Mouse (Mus musculus): ENCODE measurements around the gene Zswim3. TPM values are rescaled to one million over a fixed set of nuclear protein-coding genes. Genes with fewer than 3 reads are reported as not detected.
A peak's percentile ranks its signal among the peaks of the same experiment; 100 is the strongest.

Gene Zswim3
- total RNA-seq, 1 experiment = 7.0 TPM

GRCm38 (mm10) chr2:164781876-164782275 is 23.0 kb upstream of the Zswim3 start:
- H3K4me1 ChIP-seq (ENCODE audit: control insufficient read depth in 2 of 2, insufficient read depth in 2 of 2, low read length in 2 of 2, poor library complexity in 1 of 2) = peaks cover 0 to 11% of the 10 kb centered on the region in 2 experiments; a peak in 2 of 4 replicates
- H3K36me3 ChIP-seq (ENCODE audit: control insufficient read depth, insufficient read depth, low read length, poor library complexity, severe bottlenecking) = no peaks in the 10 kb centered on the region
- H3K9me3 ChIP-seq (ENCODE audit: control insufficient read depth, insufficient read depth, low read depth, low read length) = no peaks in the 10 kb centered on the region
- DNase-seq (ENCODE audit: low read depth, low spot score) = no peak
- in situ Hi-C loops (cut with MboI; ENCODE audit: low sequenced_read_pairs in 2 of 2, unreplicated experiment in 2 of 2) = no loop called here
- no peak overlapping the region for H3K9ac ChIP-seq (ENCODE audit: insufficient read depth, low read depth, low read length, poor library complexity, severe bottlenecking)
- TF ChIP-seq ZC3H11A (IDR thresholded peaks at IDR 0.05; ENCODE audit: borderline replicate concordance, low read depth, low read length) = no peak
- TF ChIP-seq CHD2 (IDR thresholded peaks at IDR 0.05; ENCODE audit: low read depth, low read length) = no peak
- TF ChIP-seq ZNF384 (IDR thresholded peaks at IDR 0.05; ENCODE audit: low read depth, low read length) = no peak
- TF ChIP-seq HCFC1 (IDR thresholded peaks at IDR 0.05; ENCODE audit: borderline replicate concordance, insufficient read depth, low read length) = no peak
- TF ChIP-seq MAFK (IDR thresholded peaks at IDR 0.05; ENCODE audit: insufficient read depth, low read depth, low read length) = no peak
- H3K27ac ChIP-seq (ENCODE audit: insufficient read depth, low read depth, low read length, poor library complexity, severe bottlenecking) = no peak overlapping the region
- H3K4me3 ChIP-seq (ENCODE audit: insufficient read depth in 1 of 2, low read depth in 1 of 2, low read length in 2 of 2, poor library complexity in 1 of 2, severe bottlenecking in 1 of 2) = no peak overlapping the region

- peaks cover 4 to 19% of the 10 kb centered on the region in 2 experiments for H3K4me1 ChIP-seq (ENCODE audit: control insufficient read depth in 2 of 2, insufficient read depth in 2 of 2, low read length in 2 of 2, poor library complexity in 1 of 2)
- H3K27ac ChIP-seq (ENCODE audit: insufficient read depth, low read depth, low read length, poor library complexity, severe bottlenecking) = no peak overlapping the region
- DNase-seq (ENCODE audit: low read depth, low spot score) = no peak
- no peak overlapping the region for H3K9ac ChIP-seq (ENCODE audit: insufficient read depth, low read depth, low read length, poor library complexity, severe bottlenecking)
- H3K36me3 ChIP-seq (ENCODE audit: control insufficient read depth, insufficient read depth, low read length, poor library complexity, severe bottlenecking) = no peaks in the 10 kb centered on the region; the same call in 1 of the 2 replicates
- in situ Hi-C loops (cut with MboI; ENCODE audit: low sequenced_read_pairs in 2 of 2, unreplicated experiment in 2 of 2) = no loop called here
- H3K9me3 ChIP-seq (ENCODE audit: control insufficient read depth, insufficient read depth, low read depth, low read length) = no peaks in the 10 kb centered on the region
- no peak for TF ChIP-seq MAFK (IDR thresholded peaks at IDR 0.05; ENCODE audit: insufficient read depth, low read depth, low read length)
- TF ChIP-seq CHD2 (IDR thresholded peaks at IDR 0.05; ENCODE audit: low read depth, low read length) = no peak
- no peak for TF ChIP-seq ZNF384 (IDR thresholded peaks at IDR 0.05; ENCODE audit: low read depth, low read length)
- no peak for TF ChIP-seq HCFC1 (IDR thresholded peaks at IDR 0.05; ENCODE audit: borderline replicate concordance, insufficient read depth, low read length)
- TF ChIP-seq ZC3H11A (IDR thresholded peaks at IDR 0.05; ENCODE audit: borderline replicate concordance, low read depth, low read length) = no peak
- no peak overlapping the region for H3K4me3 ChIP-seq (ENCODE audit: insufficient read depth in 1 of 2, low read depth in 1 of 2, low read length in 2 of 2, poor library complexity in 1 of 2, severe bottlenecking in 1 of 2)
These were observed 20.8 kb upstream of the Zswim3 start for GRCm38 (mm10) chr2:164783926-164784581.

GRCm38 (mm10) chr2:164784869-164785420 is 20.0 kb upstream of the Zswim3 start:
- peaks cover 5 to 21% of the 10 kb centered on the region in 2 experiments for H3K4me1 ChIP-seq (ENCODE audit: control insufficient read depth in 2 of 2, insufficient read depth in 2 of 2, low read length in 2 of 2, poor library complexity in 1 of 2)
- no peak overlapping the region for H3K27ac ChIP-seq (ENCODE audit: insufficient read depth, low read depth, low read length, poor library complexity, severe bottlenecking)
- H3K4me3 ChIP-seq (ENCODE audit: insufficient read depth in 1 of 2, low read depth in 1 of 2, low read length in 2 of 2, poor library complexity in 1 of 2, severe bottlenecking in 1 of 2) = peak overlapping the region; percentile 74 to 90; a peak in 3 of 4 replicates
- H3K9ac ChIP-seq (ENCODE audit: insufficient read depth, low read depth, low read length, poor library complexity, severe bottlenecking) = no peak overlapping the region
- TF ChIP-seq CHD2 (IDR thresholded peaks at IDR 0.05; ENCODE audit: low read depth, low read length) (no peak), HCFC1 (IDR thresholded peaks at IDR 0.05; ENCODE audit: borderline replicate concordance, insufficient read depth, low read length) (no peak), ZNF384 (IDR thresholded peaks at IDR 0.05; ENCODE audit: low read depth, low read length) (no peak), MAFK (IDR thresholded peaks at IDR 0.05; ENCODE audit: insufficient read depth, low read depth, low read length) (no peak), ZC3H11A (IDR thresholded peaks at IDR 0.05; ENCODE audit: borderline replicate concordance, low read depth, low read length) (no peak)
- no peaks in the 10 kb centered on the region; the same call in 1 of the 2 replicates for H3K36me3 ChIP-seq (ENCODE audit: control insufficient read depth, insufficient read depth, low read length, poor library complexity, severe bottlenecking)
- in situ Hi-C loops (cut with MboI; ENCODE audit: low sequenced_read_pairs in 2 of 2, unreplicated experiment in 2 of 2) = no loop called here
- H3K9me3 ChIP-seq (ENCODE audit: control insufficient read depth, insufficient read depth, low read depth, low read length) = no peaks in the 10 kb centered on the region
- no peak for DNase-seq (ENCODE audit: low read depth, low spot score)

GRCm38 (mm10) chr2:164785481-164786387 is 19.2 kb upstream of the Zswim3 start, which contains the start of gene Snx21:
Gene Snx21 (plus strand): TSS chr2:164785823.
- no peak within 1 kb of the TSS for H3K27ac ChIP-seq (ENCODE audit: insufficient read depth, low read depth, low read length, poor library complexity, severe bottlenecking)
- no peak for TF ChIP-seq MAFK (IDR thresholded peaks at IDR 0.05; ENCODE audit: insufficient read depth, low read depth, low read length)
- no peak for TF ChIP-seq ZNF384 (IDR thresholded peaks at IDR 0.05; ENCODE audit: low read depth, low read length)
- no peak for TF ChIP-seq HCFC1 (IDR thresholded peaks at IDR 0.05; ENCODE audit: borderline replicate concordance, insufficient read depth, low read length)
- no peak for TF ChIP-seq CHD2 (IDR thresholded peaks at IDR 0.05; ENCODE audit: low read depth, low read length)
- TF ChIP-seq ZC3H11A (IDR thresholded peaks at IDR 0.05; ENCODE audit: borderline replicate concordance, low read depth, low read length) = no peak
- peak within 1 kb of the TSS; percentile 70 for H3K9ac ChIP-seq (ENCODE audit: insufficient read depth, low read depth, low read length, poor library complexity, severe bottlenecking)
- in situ Hi-C loops (cut with MboI; ENCODE audit: low sequenced_read_pairs in 2 of 2, unreplicated experiment in 2 of 2) = no loop called here
- peak within 1 kb of the TSS; percentile 74 to 90 for H3K4me3 ChIP-seq (ENCODE audit: insufficient read depth in 1 of 2, low read depth in 1 of 2, low read length in 2 of 2, poor library complexity in 1 of 2, severe bottlenecking in 1 of 2)
- peaks cover 5 to 25% of the 10 kb centered on the region in 2 experiments for H3K4me1 ChIP-seq (ENCODE audit: control insufficient read depth in 2 of 2, insufficient read depth in 2 of 2, low read length in 2 of 2, poor library complexity in 1 of 2)
- DNase-seq (ENCODE audit: low read depth, low spot score) = no peak
- no peaks in the 10 kb centered on the region; the same call in 1 of the 2 replicates for H3K36me3 ChIP-seq (ENCODE audit: control insufficient read depth, insufficient read depth, low read length, poor library complexity, severe bottlenecking)
- no peaks in the 10 kb centered on the region for H3K9me3 ChIP-seq (ENCODE audit: control insufficient read depth, insufficient read depth, low read depth, low read length)
